Mouse (Mus musculus): ENCODE measurements at regions not wholly inside any gene's neighbourhood (a gene's known extent, or its start where the extent isn't known, plus 50 kb on each side); places are given as distances from the start of the nearest gene placed in this dataset.

GRCm38 (mm10) chr13:34395504-34395903 is 50.5 kb upstream of the Slc22a23 start:
- DNase-seq (ENCODE audit: low spot score in 2 of 2) = no peak

GRCm38 (mm10) chr13:34395010-34395409 is 50.0 kb upstream of the Slc22a23 start:
- no peak for DNase-seq (ENCODE audit: low spot score in 2 of 2)

Data from urinary bladder, postnatal 4 days (tissue).